Mouse (Mus musculus) kidney, embryonic 16.5 days (tissue): ENCODE results near the gene Bicral. TPM values are rescaled to one million over a fixed set of nuclear protein-coding genes. Genes with fewer than 3 reads are reported as not detected.
"Not testable (repeated sequence)": the region's sequence is repeated elsewhere in the genome, so short reads cannot be mapped to it uniquely, and the experiment has no call there.

Experiments
- ATAC-seq: fragments of 200-750 bp; cut with Nextera tagmentation; 2 replicates; pipeline ENCODE4 v1.8.0; 2017; ENCODE audit warnings: moderate TSS enrichment; ENCODE audit not compliant: low FRiP score, low TSS enrichment
- H3K27ac ChIP-seq: fragments of 300-500 bp; sonication (generic); 2 replicates; pipeline ENCODE4 v1.5.1; 2014; ENCODE audit warnings: low read length
- H3K27me3 ChIP-seq: fragments of 300-500 bp; sonication (generic); 2 replicates; pipeline ENCODE4 v1.6.1; 2014; ENCODE audit warnings: low read length, control low read depth, mixed read lengths; ENCODE audit not compliant: insufficient read depth
- H3K36me3 ChIP-seq: fragments of 300-500 bp; sonication (generic); 2 replicates; pipeline ENCODE4 v1.6.1; 2014; ENCODE audit warnings: low read length, control low read depth, mixed read lengths; ENCODE audit not compliant: insufficient read depth
- H3K4me1 ChIP-seq: fragments of 300-500 bp; sonication (generic); 2 replicates; pipeline ENCODE4 v1.6.1; 2014; ENCODE audit warnings: low read length, control low read depth, mixed read lengths; ENCODE audit not compliant: insufficient read depth
- H3K4me2 ChIP-seq: fragments of 300-500 bp; sonication (generic); replicated peaks from 2 replicates; pipeline ENCODE4 v1.6.1; 2014; ENCODE audit warnings: low read depth, low read length
- H3K4me3 ChIP-seq: fragments of 300-500 bp; sonication (generic); 2 replicates; pipeline ENCODE4 v1.5.1; 2014; ENCODE audit warnings: mild to moderate bottlenecking, low read length
- H3K9ac ChIP-seq: fragments of 300-500 bp; sonication (generic); replicated peaks from 2 replicates; pipeline ENCODE4 v1.6.1; 2014; ENCODE audit warnings: low read length
- H3K9me3 ChIP-seq: fragments of 300-500 bp; sonication (generic); 2 replicates; pipeline ENCODE4 v1.6.1; 2016; ENCODE audit warnings: low read length, control low read depth
- WGBS: fragments of 180-500 bp; shearing (Covaris S2); extraction: QIAGEN DNeasy Blood & Tissue Kit; methylation state at CpG from one replicate; pipeline ENCODE4 v1.1.7; 2014; 5-methylcytosine and 5-hydroxymethylcytosine counted together
- polyA plus RNA-seq: library from polyadenylated mRNA; unstranded; fragments of >200 nt; fragmentation: Nextera tagmentation; extraction: Ambion mirVana; gene quantifications from 2 replicates; pipeline ENCODE4 v1.2.1, GENCODE M21; 2015

Gene Bicral
- polyA plus RNA-seq, 1 experiment from 2014 or later: 3.2 TPM

- ATAC-seq: no peak
- 3% methylated on average over 5 of the region's 5 CpGs for WGBS
- H3K9ac ChIP-seq: peak overlapping the region; percentile 89
Measured at GRCm38 (mm10) chr17:46772038-46772403, 86.3 kb downstream of the Bicral start.

DNA sequence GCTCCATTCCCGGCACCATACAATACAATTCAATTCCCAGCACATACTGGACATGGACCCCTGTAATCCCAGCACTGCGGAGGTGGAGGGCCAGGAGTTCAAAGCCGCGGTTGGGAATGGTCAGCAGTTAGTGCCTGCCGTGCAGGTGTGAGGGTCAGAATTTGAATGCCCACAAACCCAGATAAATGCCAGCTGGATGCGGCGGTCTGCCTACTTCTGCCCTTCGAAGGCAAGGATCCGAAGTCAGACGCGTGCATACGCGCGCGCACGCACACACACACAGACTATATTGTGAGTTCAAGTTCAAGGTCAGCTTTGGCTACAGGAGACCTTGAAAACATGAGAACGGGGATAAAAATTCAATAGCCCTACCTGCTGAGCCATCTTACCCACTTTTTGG, 86.7 kb downstream of the Bicral start:
- H3K4me3 ChIP-seq: peak overlapping the region; percentile 96
- peaks cover 19% of the 10 kb centered on the region for H3K4me1 ChIP-seq
- H3K9me3 ChIP-seq: no peaks in the 10 kb centered on the region
- 63% methylated on average over 17 of the region's 17 CpGs for WGBS
- H3K36me3 ChIP-seq: peaks cover 20% of the 10 kb centered on the region
- H3K27ac ChIP-seq: peak overlapping the region; percentile 91; the same call in 1 of the 2 replicates
- H3K4me2 ChIP-seq: peak overlapping the region; percentile 82
- H3K27me3 ChIP-seq: no peaks in the 10 kb centered on the region
- H3K9ac ChIP-seq: peak overlapping the region; percentile 89
- no peak for ATAC-seq

More at GRCm38 (mm10) chr17:46772038-46772403, 86.3 kb downstream of the Bicral start:
- H3K9me3 ChIP-seq: no peaks in the 10 kb centered on the region
- peak overlapping the region; percentile 91 for H3K27ac ChIP-seq
- no peaks in the 10 kb centered on the region for H3K27me3 ChIP-seq
- peaks cover 21% of the 10 kb centered on the region for H3K36me3 ChIP-seq
- peak overlapping the region; percentile 82 for H3K4me2 ChIP-seq
- H3K4me3 ChIP-seq: peak overlapping the region; percentile 96
- H3K4me1 ChIP-seq: peaks cover 19% of the 10 kb centered on the region

DNA sequence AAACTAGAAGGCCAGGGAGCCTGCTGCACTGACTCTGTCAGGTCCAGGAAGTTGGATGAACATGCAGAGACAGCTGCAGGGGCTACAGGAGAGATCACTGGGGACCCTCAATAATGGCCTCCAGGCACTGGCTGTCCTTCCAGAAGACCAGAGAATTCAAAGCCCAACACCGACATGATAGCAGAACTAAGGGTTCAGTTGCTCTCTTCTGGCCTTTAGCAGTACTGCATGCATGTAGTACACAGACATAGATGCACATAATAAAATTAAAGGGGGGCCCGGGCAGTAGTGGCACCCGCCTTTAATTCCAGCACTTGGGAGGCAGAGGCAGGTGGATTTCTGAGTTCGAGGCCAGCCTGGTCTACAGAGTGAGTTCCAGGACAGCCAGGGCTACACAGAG, 87.3 kb downstream of the Bicral start:
- Histone ChIP-seq H3K9ac (no peak overlapping the region), H3K4me3 (no peak overlapping the region), H3K27me3 (no peaks in the 10 kb centered on the region), H3K9me3 (no peaks in the 10 kb centered on the region), H3K36me3 (peaks cover 14% of the 10 kb centered on the region), H3K4me1 (peaks cover 19% of the 10 kb centered on the region), H3K4me2 (no peak overlapping the region), H3K27ac (no peak overlapping the region)
- no peak for ATAC-seq
- 87% methylated on average over 4 of the region's 4 CpGs for WGBS

DNA sequence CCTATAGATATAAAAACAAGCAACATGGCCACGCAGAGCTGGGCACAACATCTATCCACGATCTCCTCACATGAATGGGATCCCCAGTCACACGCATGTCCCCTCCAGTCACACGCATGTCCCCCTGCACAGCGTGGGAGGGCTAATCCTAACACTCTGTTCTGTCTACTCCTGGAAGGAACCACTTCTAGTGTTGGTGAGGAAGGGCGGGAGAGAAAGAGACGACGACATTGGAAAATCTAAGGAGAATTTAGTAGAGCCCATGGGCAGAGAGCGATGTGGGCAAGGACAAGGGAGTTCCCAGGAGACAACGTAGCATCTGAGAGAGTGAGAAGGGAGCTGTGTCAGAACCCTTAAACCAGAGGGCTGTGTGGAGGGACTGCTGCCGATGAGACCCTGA, 87.7 kb downstream of the Bicral start:
- Histone ChIP-seq H3K9ac (no peak overlapping the region), H3K36me3 (peaks cover 9% of the 10 kb centered on the region), H3K4me2 (no peak overlapping the region), H3K4me1 (peaks cover 19% of the 10 kb centered on the region), H3K27me3 (no peaks in the 10 kb centered on the region), H3K9me3 (no peaks in the 10 kb centered on the region), H3K4me3 (no peak overlapping the region), H3K27ac (no peak overlapping the region)
- no peak for ATAC-seq
- 88% methylated on average over 11 of the region's 11 CpGs for WGBS

GRCm38 (mm10) chr17:46767868-46768267, 90.4 kb downstream of the Bicral start:
- peaks cover 8% of the 10 kb centered on the region for H3K4me1 ChIP-seq
- H3K9ac ChIP-seq: no peak overlapping the region
- H3K4me3 ChIP-seq: no peak overlapping the region
- H3K27me3 ChIP-seq: no peaks in the 10 kb centered on the region
- ATAC-seq: no peak
- H3K36me3 ChIP-seq: no peaks in the 10 kb centered on the region
- no peaks in the 10 kb centered on the region for H3K9me3 ChIP-seq
- no peak overlapping the region for H3K4me2 ChIP-seq
- no peak overlapping the region for H3K27ac ChIP-seq
- WGBS: 41% methylated on average over 8 of the region's 8 CpGs

- H3K4me3 ChIP-seq, H3K27ac ChIP-seq, H3K27me3 ChIP-seq, H3K4me2 ChIP-seq, H3K4me1 ChIP-seq, ATAC-seq, H3K36me3 ChIP-seq, H3K9me3 ChIP-seq, H3K9ac ChIP-seq: not testable (repeated sequence)
- 68% methylated on average over 8 of the region's 9 CpGs for WGBS
Measured at GRCm38 (mm10) chr17:46764916-46765315, 93.4 kb downstream of the Bicral start.

- 69% methylated on average over 2 of the region's 2 CpGs for WGBS
- H3K36me3 ChIP-seq: no peaks in the 10 kb centered on the region
- ATAC-seq: no peak
- H3K4me3 ChIP-seq: no peak within 1 kb of the TSS
- H3K27me3 ChIP-seq: no peaks in the 10 kb centered on the region
- no peak within 1 kb of the TSS for H3K9ac ChIP-seq
- H3K9me3 ChIP-seq: no peaks in the 10 kb centered on the region
- H3K4me2 ChIP-seq: no peak within 1 kb of the TSS
- H3K4me1 ChIP-seq: peaks cover 4% of the 10 kb centered on the region; the same call in 1 of the 2 replicates
- H3K27ac ChIP-seq: no peak within 1 kb of the TSS
Measured at GRCm38 (mm10) chr17:46763544-46763943, 94.7 kb downstream of the Bicral start, which contains the start of gene Ptcra. Gene Ptcra (minus strand): TSS chr17:46763712.

DNA sequence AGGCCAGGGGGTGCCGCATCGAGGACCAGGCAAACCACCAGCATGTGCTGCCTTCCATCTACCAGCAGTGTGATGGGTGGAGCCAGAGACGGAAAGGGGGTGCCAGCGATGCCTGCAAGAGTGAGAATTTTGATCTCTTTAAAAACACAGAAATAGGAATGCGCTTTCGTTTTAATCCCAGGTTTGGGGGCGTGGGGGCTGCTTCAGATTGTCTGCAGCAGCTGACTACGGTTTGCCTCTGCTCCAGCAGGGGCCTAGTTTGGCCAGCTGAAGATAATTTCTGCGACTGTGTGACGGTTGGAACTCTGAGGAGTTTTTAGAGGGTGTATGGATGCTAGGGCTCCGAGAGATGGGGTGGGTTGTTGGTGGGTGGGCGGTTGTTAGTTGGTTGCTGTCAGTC, 99.5 kb downstream of the Bicral start:
- H3K27me3 ChIP-seq: no peaks in the 10 kb centered on the region
- H3K27ac ChIP-seq: no peak overlapping the region
- H3K4me3 ChIP-seq: no peak overlapping the region
- no peak overlapping the region for H3K9ac ChIP-seq
- 83% methylated on average over 12 of the region's 12 CpGs for WGBS
- no peaks in the 10 kb centered on the region for H3K9me3 ChIP-seq
- H3K4me1 ChIP-seq: no peaks in the 10 kb centered on the region
- ATAC-seq: no peak
- no peaks in the 10 kb centered on the region for H3K36me3 ChIP-seq
- no peak overlapping the region for H3K4me2 ChIP-seq

DNA sequence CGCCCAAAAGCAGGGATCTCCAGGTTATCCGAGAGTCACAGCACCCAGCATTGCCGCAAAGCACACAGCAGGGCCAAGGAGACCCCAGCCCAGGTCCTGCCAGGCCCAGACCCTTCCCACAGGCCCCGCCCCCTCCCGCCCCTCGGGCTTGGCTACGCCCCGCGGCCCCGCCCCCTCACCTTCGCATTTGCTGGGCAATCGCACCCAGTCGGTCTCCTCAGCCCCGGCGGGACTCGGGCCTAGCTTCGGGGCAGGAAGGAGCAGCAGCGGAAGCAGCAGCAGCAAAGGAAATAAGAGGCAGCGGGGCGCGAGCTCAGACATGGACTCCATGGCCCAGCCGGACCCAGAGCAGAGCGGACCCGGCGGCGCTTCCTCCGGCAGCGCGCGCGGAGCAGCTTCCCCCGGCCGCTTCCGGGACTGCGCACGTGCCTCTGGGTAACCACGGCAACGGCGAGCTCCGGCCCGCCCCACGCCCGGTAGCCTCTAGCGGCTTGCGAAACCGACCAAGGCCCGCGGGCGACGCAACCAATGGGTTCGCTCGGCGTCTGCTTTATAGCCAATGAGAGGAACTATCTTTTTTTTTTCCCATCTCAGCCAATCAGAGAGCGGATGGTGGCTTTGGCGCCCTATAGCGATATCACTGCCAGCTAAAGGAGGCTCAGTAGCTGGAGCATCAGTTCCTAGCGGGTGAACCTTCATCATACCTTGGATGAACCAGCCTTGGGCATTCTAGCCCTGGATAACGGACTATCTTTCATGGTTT, 106.3 kb downstream of the Bicral start, which contains the start of gene Cnpy3:
Gene Cnpy3, minus strand, starts transcription at position 421 of the 763 bp plus-strand sequence.
- ATAC-seq: peak; percentile 99
- Histone ChIP-seq H3K4me3 (peak within 1 kb of the TSS; percentile 78), H3K4me1 (peaks cover 11% of the 10 kb centered on the region), H3K27me3 (no peaks in the 10 kb centered on the region), H3K27ac (peak within 1 kb of the TSS; percentile 92), H3K9ac (peak within 1 kb of the TSS; percentile 83), H3K4me2 (peak within 1 kb of the TSS; percentile 81), H3K9me3 (no peaks in the 10 kb centered on the region), H3K36me3 (0 out of 2 replicates have a peak, but pooled peaks cover 3% of the 10 kb centered on the region)
- WGBS: under 1% methylated on average over 54 of the region's 58 CpGs
